Mouse (Mus musculus) heart, embryonic 11.5 days (tissue): ENCODE data around the gene Ubtf. TPM values are rescaled to one million over a fixed set of nuclear protein-coding genes. Genes with fewer than 3 reads are reported as not detected.
A peak's percentile ranks its signal among the peaks of the same experiment; 100 is the strongest.
"Not testable (repeated sequence)": the region's sequence is repeated elsewhere in the genome, so short reads cannot be mapped to it uniquely, and the experiment has no call there.

Experiments
- ATAC-seq: fragments of 200-750 bp; cut with Nextera tagmentation; replicated peaks from 2 replicates; pipeline ENCODE4 v1.8.0; 2017; ENCODE audit warnings: moderate library complexity; ENCODE audit not compliant: insufficient number of reproducible peaks, low FRiP score, low TSS enrichment
- H3K27ac ChIP-seq: fragments of 300-500 bp; sonication (generic); 2 replicates; pipeline ENCODE4 v1.5.1; 2014; ENCODE audit warnings: mild to moderate bottlenecking, low read depth, low read length
- H3K27me3 ChIP-seq: fragments of 300-500 bp; sonication (generic); 2 replicates; pipeline ENCODE4 v1.6.1; 2014; ENCODE audit warnings: mild to moderate bottlenecking, low read length, mixed read lengths; ENCODE audit not compliant: control insufficient read depth, insufficient read depth
- H3K36me3 ChIP-seq: fragments of 300-500 bp; sonication (generic); 2 replicates; pipeline ENCODE4 v1.6.1; 2014; ENCODE audit warnings: mild to moderate bottlenecking, low read length, moderate library complexity, mixed read lengths; ENCODE audit not compliant: control insufficient read depth, insufficient read depth
- H3K4me1 ChIP-seq: fragments of 300-500 bp; sonication (generic); 2 replicates; pipeline ENCODE4 v1.6.1; 2014; ENCODE audit warnings: low read length; ENCODE audit not compliant: control insufficient read depth, insufficient read depth
- H3K4me2 ChIP-seq: fragments of 300-500 bp; sonication (generic); 2 replicates; pipeline ENCODE4 v1.6.1; 2014; ENCODE audit warnings: mild to moderate bottlenecking, moderate library complexity
- H3K4me3 ChIP-seq: fragments of 300-500 bp; sonication (generic); 2 replicates; pipeline ENCODE4 v1.5.1; 2014; ENCODE audit warnings: low read depth, low read length
- H3K9ac ChIP-seq: fragments of 300-500 bp; sonication (generic); 2 replicates; pipeline ENCODE4 v1.6.1; 2014; ENCODE audit warnings: mild to moderate bottlenecking, low read depth, low read length, moderate library complexity
- H3K9me3 ChIP-seq: fragments of 300-500 bp; sonication (generic); replicated peaks from 2 replicates; pipeline ENCODE4 v1.6.1; 2016; ENCODE audit warnings: low read length; ENCODE audit not compliant: control insufficient read depth
- WGBS: fragments of 180-500 bp; shearing (Covaris S2); extraction: QIAGEN DNeasy Blood & Tissue Kit; methylation state at CpG from one replicate; pipeline ENCODE4 v1.1.7; 2014; ENCODE audit not compliant: insufficient replicate concordance; 5-methylcytosine and 5-hydroxymethylcytosine counted together
- polyA plus RNA-seq: library from polyadenylated mRNA; unstranded; fragments of >200 nt; fragmentation: Nextera tagmentation; extraction: Ambion mirVana; gene quantifications from 2 replicates; pipeline ENCODE4 v1.2.1, GENCODE M21; 2014

Gene Ubtf
- 52.4 and 56.4 TPM in 2 replicates for polyA plus RNA-seq

DNA sequence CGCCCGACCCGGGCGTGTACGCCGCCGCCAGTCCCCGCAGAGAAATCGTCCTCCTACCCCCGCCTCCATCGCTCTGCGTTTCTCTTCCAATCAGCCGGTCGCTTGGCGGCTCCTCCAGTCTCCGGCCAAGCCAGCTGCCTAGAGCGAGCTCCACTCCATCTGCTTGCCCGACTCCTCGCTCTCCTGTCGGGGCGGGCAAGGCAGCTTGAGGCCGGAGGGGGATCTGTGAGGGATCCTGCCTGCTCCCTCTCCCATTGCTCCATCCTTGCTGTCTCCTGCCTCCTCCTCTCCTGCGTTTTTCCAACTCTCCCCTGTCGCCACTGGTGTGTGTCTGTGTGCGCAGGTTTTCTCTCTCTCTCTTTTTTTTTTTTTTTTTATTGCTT is at the start of gene Ubtf:
Gene Ubtf (minus strand): TSS at position 333 of the 383 bp plus-strand sequence.
- peak within 1 kb of the TSS; percentile 100 for H3K9ac ChIP-seq
- no peaks in the 10 kb centered on the region; the same call in 1 of the 2 replicates for H3K27me3 ChIP-seq
- ATAC-seq = 0 out of 2 replicates have a peak, but pooled peaks have one; percentile 18
- under 1% methylated on average over 25 of the region's 25 CpGs for WGBS
- H3K4me3 ChIP-seq = peak within 1 kb of the TSS; percentile 100
- peak within 1 kb of the TSS; percentile 75 for H3K4me2 ChIP-seq
- peaks cover 4% of the 10 kb centered on the region; the same call in 1 of the 2 replicates for H3K36me3 ChIP-seq
- H3K27ac ChIP-seq = peak within 1 kb of the TSS; percentile 99
- no peaks in the 10 kb centered on the region for H3K9me3 ChIP-seq
- H3K4me1 ChIP-seq = peaks cover 17% of the 10 kb centered on the region

DNA sequence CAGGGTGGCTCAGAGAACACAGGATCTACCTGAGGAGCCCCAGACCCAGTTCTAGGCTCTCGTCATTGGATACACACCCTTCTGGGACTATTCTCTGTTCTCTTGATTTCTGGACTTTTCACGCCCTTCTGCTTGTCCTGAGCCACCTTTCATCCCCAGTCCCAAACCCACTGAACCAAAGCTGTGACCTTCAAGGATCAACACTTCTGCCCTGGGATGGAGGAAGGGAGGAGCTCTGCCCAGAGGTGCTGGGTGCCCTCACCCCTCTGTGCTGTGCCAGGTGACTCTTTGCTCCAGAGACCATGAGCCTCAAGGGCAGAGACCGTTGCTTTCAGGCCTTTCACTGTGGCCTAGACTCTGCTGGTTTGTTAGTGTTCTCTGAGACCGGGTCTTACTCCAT is 49.7 kb upstream of the Ubtf start:
- 73% methylated on average over 4 of the region's 4 CpGs for WGBS
- Histone ChIP-seq H3K27me3 (peaks cover 5% of the 10 kb centered on the region; the same call in 1 of the 2 replicates), H3K4me3 (no peak overlapping the region), H3K36me3 (no peaks in the 10 kb centered on the region), H3K4me2 (no peak overlapping the region), H3K9me3 (no peaks in the 10 kb centered on the region), H3K9ac (0 out of 2 replicates have a peak overlapping the region, but pooled peaks have one; percentile 34), H3K27ac (no peak overlapping the region), H3K4me1 (no peaks in the 10 kb centered on the region)
- no peak for ATAC-seq

- Histone ChIP-seq H3K9me3 (no peaks in the 10 kb centered on the region), H3K4me3 (no peak overlapping the region; the same call in 1 of the 2 replicates), H3K4me2 (no peak overlapping the region), H3K27ac (no peak overlapping the region), H3K36me3 (no peaks in the 10 kb centered on the region), H3K27me3 (peaks cover 5% of the 10 kb centered on the region; the same call in 1 of the 2 replicates), H3K4me1 (no peaks in the 10 kb centered on the region), H3K9ac (no peak overlapping the region)
- no peak for ATAC-seq
- WGBS = 67% methylated on average over 5 of the region's 5 CpGs
Observed at GRCm38 (mm10) chr11:102368347-102368746, 48.8 kb upstream of the Ubtf start.

GRCm38 (mm10) chr11:102367504-102368280 is 48.1 kb upstream of the Ubtf start:
- Histone ChIP-seq H3K4me1 (no peaks in the 10 kb centered on the region), H3K36me3 (no peaks in the 10 kb centered on the region), H3K27ac (no peak overlapping the region), H3K9ac (no peak overlapping the region), H3K4me2 (no peak overlapping the region), H3K4me3 (no peak overlapping the region), H3K9me3 (no peaks in the 10 kb centered on the region), H3K27me3 (peaks cover 5% of the 10 kb centered on the region; the same call in 1 of the 2 replicates)
- ATAC-seq = no peak
- 65% methylated on average over 9 of the region's 9 CpGs for WGBS

GRCm38 (mm10) chr11:102366103-102366502 is 46.6 kb upstream of the Ubtf start, which contains the start of gene Slc4a1:
Gene Slc4a1 (minus strand): TSS chr11:102366203.
- WGBS = 73% methylated on average over 8 of the region's 8 CpGs
- not testable (repeated sequence) for H3K36me3 ChIP-seq, H3K4me1 ChIP-seq, H3K9me3 ChIP-seq, H3K4me3 ChIP-seq, H3K27me3 ChIP-seq, ATAC-seq
- Histone ChIP-seq H3K27ac (peak within 1 kb of the TSS; percentile 55), H3K9ac (peak within 1 kb of the TSS; percentile 18; the same call in 1 of the 2 replicates), H3K4me2 (peak within 1 kb of the TSS; percentile 9; the same call in 1 of the 2 replicates)

DNA sequence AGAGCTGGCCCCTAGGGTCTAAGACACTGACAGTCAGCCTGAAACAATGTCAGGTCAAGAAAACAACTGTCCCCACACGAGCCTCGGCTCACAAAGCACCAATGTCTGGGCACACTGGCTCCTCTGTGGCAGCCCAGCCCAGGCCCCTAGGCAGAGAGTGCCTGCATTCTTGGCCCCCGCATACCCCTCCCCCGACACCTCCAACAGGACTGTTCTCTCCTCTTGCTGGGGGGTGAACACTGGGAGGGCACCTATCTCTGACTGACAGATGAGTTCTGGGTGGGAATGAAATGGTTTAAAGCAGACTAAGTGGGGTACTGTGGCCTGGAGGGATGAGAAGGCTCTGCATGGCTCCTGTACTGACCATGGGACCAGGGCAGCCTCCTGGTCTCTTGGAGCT is 46.2 kb upstream of the Ubtf start:
- Histone ChIP-seq H3K4me2 (peak overlapping the region; percentile 9; the same call in 1 of the 2 replicates), H3K4me3 (no peak overlapping the region), H3K4me1 (no peaks in the 10 kb centered on the region), H3K9me3 (no peaks in the 10 kb centered on the region), H3K9ac (peak overlapping the region; percentile 18; the same call in 1 of the 2 replicates), H3K27ac (peak overlapping the region; percentile 55), H3K36me3 (no peaks in the 10 kb centered on the region), H3K27me3 (peaks cover 9% of the 10 kb centered on the region)
- ATAC-seq = no peak
- 30% methylated on average over 4 of the region's 4 CpGs for WGBS

DNA sequence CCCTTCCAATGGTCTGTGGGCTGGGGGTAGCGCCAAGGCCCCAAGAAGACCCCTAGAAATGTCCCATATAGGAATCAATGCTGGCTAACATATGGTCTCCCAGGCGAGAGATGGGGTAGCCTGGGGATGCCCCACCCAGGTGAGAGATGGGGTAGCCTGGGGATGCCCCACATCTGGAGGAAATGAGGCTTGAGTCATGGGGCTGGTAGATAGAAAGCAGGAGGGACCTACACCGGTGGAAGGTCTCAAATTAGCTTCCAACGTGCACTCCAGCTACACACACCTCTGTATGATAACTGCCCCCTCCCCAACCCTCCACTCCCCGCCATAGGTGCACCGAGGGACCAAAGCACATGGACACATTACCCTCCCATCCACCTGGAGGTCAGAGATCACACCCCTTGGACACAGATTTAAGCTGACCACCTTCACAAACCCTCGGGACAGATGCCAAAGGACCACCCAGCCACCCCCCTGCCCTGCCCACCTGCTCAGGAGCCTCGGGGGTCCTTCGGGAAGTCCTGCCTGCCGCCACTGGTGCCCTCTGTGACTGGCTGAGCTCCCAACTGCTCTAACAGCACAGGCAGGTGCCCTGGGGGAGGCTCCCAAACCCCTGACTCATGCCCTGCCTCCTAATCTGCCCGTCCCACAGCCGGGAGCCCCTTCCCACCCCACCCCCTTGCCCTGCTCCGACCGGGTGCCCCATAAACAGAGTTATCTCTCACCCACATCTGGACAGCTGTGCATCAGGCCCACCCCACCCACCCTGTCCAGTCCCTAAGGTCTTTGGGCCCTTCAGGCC is 45.2 kb upstream of the Ubtf start:
- no peaks in the 10 kb centered on the region for H3K4me1 ChIP-seq
- H3K9me3 ChIP-seq = no peaks in the 10 kb centered on the region
- H3K4me2 ChIP-seq = no peak overlapping the region
- peak; percentile 87 for ATAC-seq
- peak overlapping the region; percentile 70 for H3K9ac ChIP-seq
- H3K4me3 ChIP-seq = peak overlapping the region; percentile 38
- peak overlapping the region; percentile 84 for H3K27ac ChIP-seq
- WGBS = 58% methylated on average over 14 of the region's 14 CpGs
- H3K36me3 ChIP-seq = no peaks in the 10 kb centered on the region
- peaks cover 12% of the 10 kb centered on the region for H3K27me3 ChIP-seq

DNA sequence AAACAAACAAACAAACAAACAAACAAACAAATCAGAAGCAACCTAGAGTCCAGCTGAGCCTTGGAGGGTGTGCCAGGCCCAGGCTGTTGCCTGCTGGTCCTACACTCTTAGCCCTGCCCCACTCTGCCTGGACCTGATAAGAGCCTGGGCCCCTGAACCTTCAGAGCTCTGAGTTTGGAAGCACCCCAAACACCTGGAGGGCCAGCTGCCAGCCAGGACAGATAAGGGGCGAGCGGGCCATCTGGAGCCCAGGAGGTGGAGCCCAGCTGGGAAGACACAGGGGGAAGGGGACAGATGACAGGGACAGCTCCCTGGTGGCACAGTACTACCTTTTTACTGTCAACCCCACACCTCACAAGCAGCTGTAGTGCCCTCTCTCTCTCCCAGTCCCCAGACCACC is 44.1 kb upstream of the Ubtf start:
- Histone ChIP-seq H3K9ac (peak overlapping the region; percentile 70), H3K27me3 (peaks cover 19% of the 10 kb centered on the region), H3K27ac (peak overlapping the region; percentile 84), H3K4me2 (no peak overlapping the region), H3K4me1 (no peaks in the 10 kb centered on the region), H3K4me3 (peak overlapping the region; percentile 38), H3K9me3 (no peaks in the 10 kb centered on the region), H3K36me3 (no peaks in the 10 kb centered on the region)
- 12% methylated on average over 2 of the region's 2 CpGs for WGBS
- peak; percentile 80 for ATAC-seq
